In genomic region chr15:102753170-102753569, GRCm38 (mm10) we compare ENCODE assay signal across 9 mouse cellular contexts. TPM values are rescaled to one million over a fixed set of nuclear protein-coding genes. Genes with fewer than 3 reads are reported as not detected.
DNase-seq lines count a peak whose midpoint lies in the region; ATAC-seq and TF ChIP-seq lines count a peak whose summit lies in the region.
"Had no signal": no experiment of that assay in that cellular context is flagged by ENCODE, and none has a peak within 500 bp of the region (broad histone marks: within the 10 kb centered on the region; RNA-seq: fewer than 3 reads in every experiment).

No protein-coding gene starts in this region.

- intact Hi-C loops in heart, postnatal 25 days (cut with DNase I): no loop called here

- no peak overlapping the region for H3ac ChIP-seq in myocyte (ENCODE audit: control insufficient read depth, insufficient read length)

- no peaks in the 10 kb centered on the region for H3K9me3 ChIP-seq in G1E (replicated peaks)
- H3K9me3 ChIP-seq in limb, embryonic 11.5 days (ENCODE audit: control insufficient read depth, low read length): no peaks in the 10 kb centered on the region

- peak overlapping the region; percentile 62 for H3K27ac ChIP-seq in limb, embryonic 11.5 days (replicated peaks; ENCODE audit: low read depth, low read length)
- H3K27ac ChIP-seq: macrophage had no signal

- H3K4me3 ChIP-seq in G1E (ENCODE audit: low read depth, low read length) (no peak overlapping the region), myocyte (no peak overlapping the region)
- H3K4me3 ChIP-seq in limb, embryonic 11.5 days (ENCODE audit: low read depth, low read length): no peak overlapping the region

- TF ChIP-seq CTCF in G1E (IDR thresholded peaks at IDR 0.05; ENCODE audit: low read depth, low read length): peak; percentile 74

- H3K36me3 ChIP-seq in G1E (replicated peaks): no peaks in the 10 kb centered on the region
- no peaks in the 10 kb centered on the region for H3K36me3 ChIP-seq in limb, embryonic 11.5 days (ENCODE audit: control insufficient read depth, insufficient read depth, low read length)
- H3K36me3 ChIP-seq in myocyte (ENCODE audit: control insufficient read depth, insufficient read depth): no peaks in the 10 kb centered on the region

- H3K9ac ChIP-seq in limb, embryonic 11.5 days (ENCODE audit: low read length): no peak overlapping the region

- peak overlapping the region; percentile 27 for H3K4me2 ChIP-seq in limb, embryonic 11.5 days (ENCODE audit: low read depth, severe bottlenecking)
- H3K4me2 ChIP-seq in myocyte (ENCODE audit: low read depth): no peak overlapping the region

- H3K79me2 ChIP-seq in myocyte (ENCODE audit: control insufficient read depth, insufficient read depth): no peaks in the 10 kb centered on the region

- TF ChIP-seq POLR2A in myocyte (IDR thresholded peaks at IDR 0.05; ENCODE audit: insufficient read length, low read depth): no peak

- peak; percentile 14 for DNase-seq in heart, adult 8-10 months (ENCODE audit: low spot score)
- no peak for DNase-seq in heart, postnatal 25 days (ENCODE audit: low spot score)
- DNase-seq in G1E (ENCODE audit: low spot score): peak; percentile 23
- peak; percentile 52 for DNase-seq in cerebellum, adult 9-10 months
- DNase-seq in gastrocnemius, postnatal 4 days (ENCODE audit: low spot score in 2 of 2): peak; percentile 45 to 63
- peak; percentile 94 for DNase-seq in limb, embryonic 11.5 days (ENCODE audit: low spot score)
- DNase-seq in ovary, postnatal 36 days (ENCODE audit: low spot score): no peak

- ATAC-seq in G1E (ENCODE audit: extremely low read depth, insufficient number of reproducible peaks, low FRiP score, poor library complexity, severe bottlenecking): no peak
- ATAC-seq in limb, embryonic 11.5 days (ENCODE audit: insufficient number of reproducible peaks, low FRiP score, low TSS enrichment, low read depth): 0 out of 2 replicates have a peak, but pooled peaks have one; percentile 28

- peaks cover 22% of the 10 kb centered on the region for H3K27me3 ChIP-seq in G1E (ENCODE audit: insufficient read depth, low read length)
- H3K27me3 ChIP-seq in limb, embryonic 11.5 days (ENCODE audit: control insufficient read depth, insufficient read depth, low read length): 0 out of 2 replicates have a peak, but pooled peaks cover 5% of the 10 kb centered on the region
- H3K27me3 ChIP-seq in myocyte (ENCODE audit: control insufficient read depth, insufficient read depth, insufficient read length): peaks cover 14% of the 10 kb centered on the region

- 4% methylated on average over 13 of the region's 13 CpGs for WGBS in limb, embryonic 11.5 days

- H3K4me1 ChIP-seq in G1E (ENCODE audit: insufficient read depth, low read depth, low read length): no peaks in the 10 kb centered on the region
- peaks cover 47% of the 10 kb centered on the region for H3K4me1 ChIP-seq in limb, embryonic 11.5 days (ENCODE audit: control insufficient read depth, insufficient read depth, low read length)

TF ChIP-seq in myocyte, 11 proteins besides CTCF, POLR2A, EP300 and RAD21:
- no peak for TF ChIP-seq REST (IDR thresholded peaks at IDR 0.05; ENCODE audit: insufficient read depth, insufficient read length)
- TF ChIP-seq TCF3 (IDR thresholded peaks at IDR 0.05; ENCODE audit: insufficient read length, low read depth): no peak
- no peak for TF ChIP-seq MYOD1 (IDR thresholded peaks at IDR 0.05; ENCODE audit: control insufficient read depth in 1 of 3, insufficient read length in 2 of 3, low read depth in 2 of 3)
- TF ChIP-seq E2F4 (IDR thresholded peaks at IDR 0.05; ENCODE audit: insufficient read depth): peak; percentile 20
- TF ChIP-seq USF1 (IDR thresholded peaks at IDR 0.05; ENCODE audit: low read depth): no peak
- no peak for TF ChIP-seq MYOG (IDR thresholded peaks at IDR 0.05; ENCODE audit: control insufficient read depth in 1 of 3, insufficient read depth in 1 of 3, insufficient read length in 2 of 3, low read depth in 2 of 3)
- no peak for TF ChIP-seq TCF12 (IDR thresholded peaks at IDR 0.05; ENCODE audit: insufficient read depth, poor library complexity, severe bottlenecking)

RNA-seq across cellular contexts. Expression of gene Calcoco1, which starts 31.2 kb away (rescaled TPM):
- 100 to 1,000 TPM; 117 to 143 (median 127) TPM for total RNA-seq in heart, adult 8-10 months (2022)
- total RNA-seq in heart, postnatal 25 days (2021): 100 to 1,000 TPM in 1 of 2 experiments, 10 to 100 TPM in 1; 93.5 to 106 TPM
- 41.0 and 46.7 TPM in 2 replicates for total RNA-seq in G1E (2014; fragmentation: Nextera tagmentation)
- 12.3 and 14.5 TPM in 2 replicates for total RNA-seq in G1E (2017)
- 14.4 and 15.2 TPM in 2 replicates for polyA plus RNA-seq in G1E (2012)
- 10 to 100 TPM; 60.8 to 67.8 TPM for total RNA-seq in gastrocnemius, postnatal 4 days (2021)
- polyA plus RNA-seq in limb, embryonic 11.5 days (2014; fragmentation: Nextera tagmentation; extraction: Ambion mirVana): 34.4 and 36.4 TPM in 2 replicates
- polyA plus RNA-seq in myocyte (2012; fragmentation: generic; extraction: Trizol): 117 TPM

Comparison
In these comparisons a context has a peak if more than half of its experiments do, and no peak if none do; other contexts are left out.
1. DNase-seq: peak in heart, adult 8-10 months (single experiment), G1E (single experiment), cerebellum, adult 9-10 months (single experiment), gastrocnemius, postnatal 4 days (2 of 2) and limb, embryonic 11.5 days (single experiment); none in heart, postnatal 25 days (single experiment) and ovary, postnatal 36 days (single experiment).